In the genomic region with DNA sequence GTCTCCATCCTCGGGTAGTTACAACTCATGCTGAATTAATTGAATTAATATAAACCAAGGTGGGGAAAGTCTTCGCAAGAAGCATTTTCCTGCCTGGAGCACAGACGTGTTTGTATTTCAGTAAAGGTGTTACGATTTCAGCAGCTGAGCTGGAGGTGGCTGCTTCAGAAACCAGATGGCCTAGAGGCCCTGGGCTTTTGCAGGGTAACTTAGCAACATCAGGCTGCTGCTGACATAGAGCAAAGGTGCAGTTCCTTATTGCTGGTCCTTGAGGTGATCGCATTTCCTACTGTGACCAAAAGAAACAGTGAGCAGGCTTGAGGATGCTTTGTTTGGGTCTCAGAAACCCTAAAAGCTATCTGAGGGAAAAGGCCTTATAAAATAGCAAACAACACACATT, we compare ENCODE assay signal across 14 mouse cellular contexts.
"Had no signal": no experiment of that assay in that cellular context is flagged by ENCODE, and none has a peak within 500 bp of the region (broad histone marks: within the 10 kb centered on the region; RNA-seq: fewer than 3 reads in every experiment).

No protein-coding gene starts in this region.

- H3K4me2 ChIP-seq: midbrain, embryonic 13.5 days; neural tube, embryonic 12.5 days; stomach, embryonic 15.5 days had no signal

- H3K4me3 ChIP-seq: layer of hippocampus, adult 2 months; midbrain, embryonic 13.5 days; neural tube, embryonic 12.5 days; stomach, embryonic 15.5 days had no signal

- H3K9ac ChIP-seq: liver, embryonic 14.5 days; midbrain, embryonic 13.5 days; neural tube, embryonic 12.5 days; stomach, embryonic 15.5 days had no signal

- ATAC-seq: inflammation-experienced regulatory T-cells, adult 6 months; intestine, postnatal 0 days; lung, postnatal 0 days; midbrain, embryonic 13.5 days had no signal

- DNase-seq: kidney, postnatal 4 days; lung, adult 18-20 months; lung, postnatal 36 days; right cerebral cortex, postnatal 4 days; spleen, adult 18-20 months; thymus, postnatal 36 days had no signal

- H3K9me3 ChIP-seq: midbrain, embryonic 13.5 days; neural tube, embryonic 12.5 days; stomach, embryonic 15.5 days had no signal

- H3K27me3 ChIP-seq: midbrain, embryonic 13.5 days; neural tube, embryonic 12.5 days; stomach, embryonic 15.5 days had no signal

- H3K36me3 ChIP-seq: midbrain, embryonic 13.5 days; neural tube, embryonic 12.5 days; stomach, embryonic 15.5 days had no signal

- H3K27ac ChIP-seq: layer of hippocampus, adult 2 months; liver, embryonic 14.5 days; midbrain, embryonic 13.5 days; neural tube, embryonic 12.5 days; stomach, embryonic 15.5 days had no signal

- H3K4me1 ChIP-seq: neural tube, embryonic 12.5 days; stomach, embryonic 15.5 days had no signal
